Mouse (Mus musculus) CH12.LX (cell line): ENCODE measurements around the gene Tmtc1.

ENCODE experiments used
- CTCF ChIP-seq, 2 experiments: IDR thresholded peaks in 1 of 2; conservative IDR thresholded peaks in 1 of 2; 2 replicates each; pipeline ENCODE4 v1.5.1; 2011 to 2012; ENCODE audit warnings: low read depth in 2 of 2, low read length in 2 of 2, improper control_type of control experiment in 1 of 2, inconsistent platforms in 1 of 2, mild to moderate bottlenecking in 1 of 2, moderate library complexity in 1 of 2
- MAZ ChIP-seq: IDR thresholded peaks from 2 replicates; pipeline ENCODE4 v1.6.1; 2012; ENCODE audit warnings: low read depth, mild to moderate bottlenecking, inconsistent platforms, low read length, improper control_type of control experiment, moderate library complexity
- POLR2A ChIP-seq: IDR thresholded peaks from 2 replicates; pipeline ENCODE4 v1.6.1; 2011; ENCODE audit warnings: low read depth, mild to moderate bottlenecking, improper control_type of control experiment, low read length
- RAD21 ChIP-seq: IDR thresholded peaks from 2 replicates; pipeline ENCODE4 v1.6.1; 2011; ENCODE audit warnings: low read depth, mild to moderate bottlenecking, low read length, improper control_type of control experiment, moderate library complexity
- SMC3 ChIP-seq: IDR thresholded peaks from 2 replicates; pipeline ENCODE4 v1.6.1; 2011; ENCODE audit warnings: low read depth, low read length, improper control_type of control experiment
- TBP ChIP-seq: conservative IDR thresholded peaks from 2 replicates; pipeline ENCODE4 v1.6.1; 2011; ENCODE audit warnings: low read depth, low read length, improper control_type of control experiment

DNA sequence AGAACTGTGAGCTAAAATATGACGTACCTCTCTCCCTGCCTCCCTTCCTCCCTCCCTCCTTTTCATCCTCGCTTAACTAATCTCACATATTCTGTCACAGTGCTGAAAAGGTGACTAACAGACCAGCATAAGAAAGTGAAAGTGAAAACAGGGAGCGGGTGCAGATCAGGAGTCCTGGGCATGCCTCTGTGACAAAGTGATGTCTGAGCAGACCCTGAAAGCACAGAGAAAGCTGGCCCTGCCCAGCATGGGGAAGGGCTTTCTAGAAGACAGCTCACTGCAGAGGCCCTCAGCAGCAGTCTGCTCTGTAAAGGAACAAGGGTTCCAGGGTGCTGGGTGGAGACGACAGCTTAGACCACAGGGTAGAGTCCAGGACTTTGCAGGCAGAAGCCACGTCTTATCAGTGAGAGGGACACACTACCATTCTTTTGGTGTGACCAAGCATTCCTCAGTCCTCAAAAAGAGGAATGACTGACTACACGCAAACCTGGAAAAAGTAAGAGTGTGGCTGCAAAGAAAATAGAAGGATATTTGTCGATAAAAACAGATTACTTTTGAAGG, 7.7 kb downstream of the Tmtc1 start:
- TF ChIP-seq POLR2A (no peak), CTCF (conservative IDR thresholded peaks at IDR 0.05 in 1 of 2, IDR thresholded peaks at IDR 0.05 in 1 of 2; ENCODE audit: low read depth in 2 of 2, low read length in 2 of 2) (no peak), SMC3 (no peak), RAD21 (no peak), TBP (no peak), MAZ (no peak)
